Mouse (Mus musculus) liver, embryonic 16.5 days (tissue): Measurements from ENCODE around the gene 4933430I17Rik. TPM values are rescaled to one million over a fixed set of nuclear protein-coding genes. Genes with fewer than 3 reads are reported as not detected.
"Not testable (repeated sequence)": the region's sequence is repeated elsewhere in the genome, so short reads cannot be mapped to it uniquely, and the experiment has no call there.

ENCODE experiments used
- ATAC-seq: fragments of 200-750 bp; cut with Nextera tagmentation; 2 replicates; pipeline ENCODE4 v1.8.0; 2017; ENCODE audit warnings: low read depth, mild to moderate bottlenecking, moderate number of reproducible peaks, moderate library complexity
- H3K27ac ChIP-seq: fragments of 300-500 bp; sonication (generic); 2 replicates; pipeline ENCODE4 v1.5.1; 2014; ENCODE audit warnings: mild to moderate bottlenecking, low read length
- H3K27me3 ChIP-seq: fragments of 300-500 bp; sonication (generic); 2 replicates; pipeline ENCODE4 v1.6.1; 2014; ENCODE audit warnings: low read depth, low read length, mixed read lengths; ENCODE audit not compliant: control insufficient read depth, insufficient read depth
- H3K36me3 ChIP-seq: fragments of 300-500 bp; sonication (generic); 2 replicates; pipeline ENCODE4 v1.6.1; 2014; ENCODE audit warnings: mild to moderate bottlenecking; ENCODE audit not compliant: control insufficient read depth, insufficient read depth
- H3K4me1 ChIP-seq: fragments of 300-500 bp; sonication (generic); 2 replicates; pipeline ENCODE4 v1.6.1; 2014; ENCODE audit warnings: low read depth, low read length, mixed read lengths; ENCODE audit not compliant: control insufficient read depth
- H3K4me2 ChIP-seq: fragments of 300-500 bp; sonication (generic); 2 replicates; pipeline ENCODE4 v1.6.1; 2014; ENCODE audit warnings: low read depth, low read length, mixed read lengths
- H3K4me3 ChIP-seq: fragments of 300-500 bp; sonication (generic); 2 replicates; pipeline ENCODE4 v1.5.1; 2014; ENCODE audit warnings: low read depth, mild to moderate bottlenecking, low read length
- H3K9ac ChIP-seq: fragments of 300-500 bp; sonication (generic); 2 replicates; pipeline ENCODE4 v1.6.1; 2014; ENCODE audit warnings: low read depth, low read length
- H3K9me3 ChIP-seq: fragments of 300-500 bp; sonication (generic); replicated peaks from 2 replicates; pipeline ENCODE4 v1.6.1; 2016; ENCODE audit warnings: low read length; ENCODE audit not compliant: control insufficient read depth
- WGBS: fragments of 180-500 bp; shearing (Covaris S2); extraction: QIAGEN DNeasy Blood & Tissue Kit; methylation state at CpG from one replicate; pipeline ENCODE4 v1.1.7; 2014; ENCODE audit not compliant: insufficient replicate concordance; 5-methylcytosine and 5-hydroxymethylcytosine counted together
- polyA plus RNA-seq: library from polyadenylated mRNA; unstranded; fragments of >200 nt; fragmentation: Nextera tagmentation; extraction: Ambion mirVana; gene quantifications from 2 replicates; pipeline ENCODE4 v1.2.1, GENCODE M21; 2015

Gene 4933430I17Rik
- polyA plus RNA-seq = 0.06 TPM in 2 replicates

GRCm38 (mm10) chr4:62524651-62525488, at the start of gene 4933430I17Rik, which contains the start of gene Pole3:
TSS of gene 4933430I17Rik (plus strand) at chr4:62525369.
TSS of gene Pole3 (minus strand) at chr4:62525068.
- Histone ChIP-seq H3K9me3 (no peaks in the 10 kb centered on the region), H3K4me3 (peak within 1 kb of the TSS; percentile 83), H3K36me3 (no peaks in the 10 kb centered on the region; the same call in 1 of the 2 replicates), H3K9ac (peak within 1 kb of the TSS; percentile 74), H3K27ac (peak within 1 kb of the TSS; percentile 86), H3K4me1 (peaks cover 24% of the 10 kb centered on the region), H3K4me2 (peak within 1 kb of the TSS; percentile 66), H3K27me3 (no peaks in the 10 kb centered on the region)
- peak; percentile 97 for ATAC-seq
- WGBS = under 1% methylated on average over 59 of the region's 59 CpGs

DNA sequence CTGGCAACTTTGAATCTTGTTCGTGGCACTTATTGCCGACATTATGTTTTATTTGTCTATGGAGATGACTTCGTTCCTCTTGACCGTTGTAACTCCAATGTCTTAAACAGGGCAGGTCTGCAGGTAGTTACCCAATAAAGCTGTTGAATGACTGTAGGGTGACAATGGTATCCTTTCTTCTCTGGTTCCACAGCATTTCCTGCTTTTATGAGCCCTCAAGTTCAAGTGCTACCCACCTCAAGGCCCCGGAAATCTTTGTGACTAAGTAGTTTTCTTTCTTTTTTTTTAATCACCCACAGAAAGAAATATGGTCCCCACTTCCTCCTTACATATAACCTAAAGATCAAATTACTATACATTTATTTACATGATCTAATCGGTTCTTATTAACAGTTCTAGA, 49.4 kb upstream of the 4933430I17Rik start:
- Histone ChIP-seq H3K4me1 (peaks cover 7% of the 10 kb centered on the region), H3K9me3 (no peaks in the 10 kb centered on the region), H3K36me3 (no peaks in the 10 kb centered on the region), H3K4me2 (no peak overlapping the region), H3K9ac (no peak overlapping the region), H3K4me3 (no peak overlapping the region), H3K27me3 (peaks cover 16% of the 10 kb centered on the region), H3K27ac (no peak overlapping the region)
- 68% methylated on average over 6 of the region's 6 CpGs for WGBS
- ATAC-seq = no peak

DNA sequence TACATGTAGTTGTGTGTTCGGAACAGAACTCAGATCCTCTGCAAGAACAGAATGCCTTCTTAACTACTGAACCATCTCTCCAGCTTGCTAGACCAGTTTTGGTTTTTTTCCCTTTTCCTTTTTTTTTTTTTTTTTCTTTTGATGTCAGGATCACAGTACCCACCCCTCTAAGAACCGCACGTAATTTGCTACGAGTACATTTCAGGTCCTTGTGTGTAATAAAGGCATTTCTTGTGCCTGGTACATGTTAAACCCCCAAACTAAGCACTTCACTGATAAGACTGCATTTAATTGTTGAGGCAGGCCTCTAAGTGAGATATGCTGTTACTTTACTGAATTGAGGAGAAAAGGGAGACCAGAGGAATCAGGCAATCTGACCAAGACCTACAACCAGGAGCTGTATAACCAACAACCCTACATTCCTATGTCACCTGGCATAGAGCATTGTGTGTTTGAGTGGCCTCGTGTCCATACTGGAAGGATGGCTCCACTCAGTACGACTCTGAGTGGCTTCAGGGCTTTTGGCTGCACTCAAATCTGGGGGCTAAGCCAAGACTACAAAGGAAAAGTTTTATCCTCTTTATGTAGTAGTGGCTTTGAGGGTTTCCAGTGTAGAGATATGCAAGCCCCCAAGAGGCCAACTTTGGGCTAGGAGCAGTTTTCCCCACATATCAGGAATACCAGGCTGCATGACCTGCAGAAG, 47.5 kb upstream of the 4933430I17Rik start:
- H3K4me2 ChIP-seq = no peak overlapping the region
- no peak overlapping the region for H3K9ac ChIP-seq
- 70% methylated on average over 6 of the region's 6 CpGs for WGBS
- no peak overlapping the region for H3K4me3 ChIP-seq
- H3K27ac ChIP-seq = no peak overlapping the region
- peaks cover 7% of the 10 kb centered on the region for H3K4me1 ChIP-seq
- no peaks in the 10 kb centered on the region for H3K9me3 ChIP-seq
- peaks cover 33% of the 10 kb centered on the region for H3K27me3 ChIP-seq
- H3K36me3 ChIP-seq = no peaks in the 10 kb centered on the region
- no peak for ATAC-seq

- not testable (repeated sequence) for H3K9ac ChIP-seq
These were observed 45.6 kb upstream of the 4933430I17Rik start for GRCm38 (mm10) chr4:62479593-62479936.

GRCm38 (mm10) chr4:62479937-62480708, 45.0 kb upstream of the 4933430I17Rik start, which contains the start of gene Bspry:
TSS of gene Bspry (plus strand) at chr4:62480053.
- ATAC-seq = peak; percentile 71
- Histone ChIP-seq H3K27me3 (peaks cover 33% of the 10 kb centered on the region), H3K9ac (no peak within 1 kb of the TSS; the same call in 1 of the 2 replicates), H3K4me1 (peaks cover 10% of the 10 kb centered on the region), H3K9me3 (no peaks in the 10 kb centered on the region), H3K27ac (no peak within 1 kb of the TSS), H3K36me3 (no peaks in the 10 kb centered on the region), H3K4me2 (peak within 1 kb of the TSS; percentile 85), H3K4me3 (peak within 1 kb of the TSS; percentile 56)
- WGBS = 2% methylated on average over 71 of the region's 71 CpGs

More at GRCm38 (mm10) chr4:62479593-62479936, 45.6 kb upstream of the 4933430I17Rik start:
- H3K4me2 ChIP-seq = peak overlapping the region; percentile 85
- peak; percentile 35; the same call in 1 of the 2 replicates for ATAC-seq
- H3K36me3 ChIP-seq, H3K4me1 ChIP-seq, H3K9me3 ChIP-seq, H3K27ac ChIP-seq: not testable (repeated sequence)
- H3K4me3 ChIP-seq = peak overlapping the region; percentile 56
- peaks cover 33% of the 10 kb centered on the region for H3K27me3 ChIP-seq
- WGBS = 10% methylated on average over 11 of the region's 11 CpGs

GRCm38 (mm10) chr4:62480709-62481605, 44.2 kb upstream of the 4933430I17Rik start:
- Histone ChIP-seq H3K36me3 (no peaks in the 10 kb centered on the region), H3K27ac (no peak overlapping the region), H3K4me1 (peaks cover 18% of the 10 kb centered on the region), H3K4me3 (no peak overlapping the region), H3K4me2 (no peak overlapping the region), H3K9me3 (no peaks in the 10 kb centered on the region), H3K9ac (no peak overlapping the region), H3K27me3 (peaks cover 33% of the 10 kb centered on the region)
- 0 out of 2 replicates have a peak, but pooled peaks have one; percentile 2 for ATAC-seq
- WGBS = 19% methylated on average over 10 of the region's 10 CpGs

GRCm38 (mm10) chr4:62484928-62485327, 40.2 kb upstream of the 4933430I17Rik start:
- no peak overlapping the region for H3K27ac ChIP-seq
- no peaks in the 10 kb centered on the region for H3K36me3 ChIP-seq
- H3K4me2 ChIP-seq = no peak overlapping the region
- H3K4me1 ChIP-seq = peaks cover 21% of the 10 kb centered on the region
- WGBS = 61% methylated on average over 3 of the region's 3 CpGs
- no peaks in the 10 kb centered on the region for H3K9me3 ChIP-seq
- H3K9ac ChIP-seq = no peak overlapping the region
- ATAC-seq = no peak
- no peak overlapping the region for H3K4me3 ChIP-seq
- peaks cover 25% of the 10 kb centered on the region for H3K27me3 ChIP-seq
